Mouse (Mus musculus) heart, embryonic 16.5 days (tissue): ENCODE results near the gene Phb. TPM values are rescaled to one million over a fixed set of nuclear protein-coding genes. Genes with fewer than 3 reads are reported as not detected.

Source experiments
- ATAC-seq: fragments of 200-750 bp; cut with Nextera tagmentation; replicated peaks from 2 replicates; pipeline ENCODE4 v1.8.0; 2017; ENCODE audit warnings: moderate number of reproducible peaks; ENCODE audit not compliant: insufficient read depth, low FRiP score; ENCODE audit errors: extremely low read depth
- H3K27ac ChIP-seq: fragments of 300-500 bp; sonication (generic); 2 replicates; pipeline ENCODE4 v1.5.1; 2014; ENCODE audit warnings: mild to moderate bottlenecking, low read length, control low read depth, moderate library complexity
- H3K27me3 ChIP-seq: fragments of 300-500 bp; sonication (generic); 2 replicates; pipeline ENCODE4 v1.6.1; 2014; ENCODE audit warnings: low read length, mixed read lengths; ENCODE audit not compliant: control insufficient read depth, insufficient read depth
- H3K36me3 ChIP-seq: fragments of 300-500 bp; sonication (generic); 2 replicates; pipeline ENCODE4 v1.6.1; 2014; ENCODE audit not compliant: control insufficient read depth, insufficient read depth
- H3K4me1 ChIP-seq: fragments of 300-500 bp; sonication (generic); 2 replicates; pipeline ENCODE4 v1.6.1; 2014; ENCODE audit warnings: low read length, mixed read lengths; ENCODE audit not compliant: control insufficient read depth, insufficient read depth
- H3K4me2 ChIP-seq: fragments of 300-500 bp; sonication (generic); 2 replicates; pipeline ENCODE4 v1.6.1; 2014; ENCODE audit warnings: low read depth, mild to moderate bottlenecking, control low read depth, low read length
- H3K4me3 ChIP-seq: fragments of 300-500 bp; sonication (generic); 2 replicates; pipeline ENCODE4 v1.5.1; 2014; ENCODE audit warnings: mild to moderate bottlenecking, control low read depth, low read length
- H3K9ac ChIP-seq: fragments of 300-500 bp; sonication (generic); 2 replicates; pipeline ENCODE4 v1.6.1; 2014; ENCODE audit warnings: low read length, control low read depth
- H3K9me3 ChIP-seq: fragments of 300-500 bp; sonication (generic); replicated peaks from 2 replicates; pipeline ENCODE4 v1.6.1; 2016; ENCODE audit warnings: low read length; ENCODE audit not compliant: control insufficient read depth
- WGBS: fragments of 180-500 bp; shearing (Covaris S2); extraction: QIAGEN DNeasy Blood & Tissue Kit; methylation state at CpG from one replicate; pipeline ENCODE4 v1.1.7; 2014; 5-methylcytosine and 5-hydroxymethylcytosine counted together
- polyA plus RNA-seq: library from polyadenylated mRNA; unstranded; fragments of >200 nt; fragmentation: Nextera tagmentation; extraction: Ambion mirVana; gene quantifications from 2 replicates; pipeline ENCODE4 v1.2.1, GENCODE M21; 2015

Gene Phb
- polyA plus RNA-seq, 1 experiment from 2014 or later: 306 TPM

DNA sequence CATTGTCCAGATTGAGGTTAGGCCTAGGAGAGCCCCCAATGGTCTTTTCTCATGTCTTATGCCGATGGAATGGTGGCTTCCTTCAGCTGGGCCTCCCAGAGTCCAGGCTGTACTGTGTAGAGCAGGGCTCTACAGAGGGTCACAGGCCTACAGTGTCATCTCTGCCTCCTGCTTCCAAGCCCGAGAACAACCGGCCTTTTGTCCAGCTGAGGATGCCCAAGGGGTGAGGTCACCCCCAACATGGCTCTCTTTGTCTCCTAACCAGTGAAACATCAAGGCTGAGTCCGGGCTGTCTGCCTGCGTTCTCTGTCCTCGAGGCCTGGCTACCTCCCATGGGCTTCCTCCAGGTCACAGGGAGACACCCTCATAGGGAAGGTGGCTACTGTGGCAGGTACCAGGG, 34.3 kb upstream of the Phb start:
- no peak overlapping the region for H3K9ac ChIP-seq
- no peak overlapping the region for H3K4me2 ChIP-seq
- H3K27me3 ChIP-seq: peaks cover 8% of the 10 kb centered on the region
- no peaks in the 10 kb centered on the region for H3K9me3 ChIP-seq
- H3K4me1 ChIP-seq: no peaks in the 10 kb centered on the region
- ATAC-seq: no peak; the same call in 1 of the 2 replicates
- H3K36me3 ChIP-seq: no peaks in the 10 kb centered on the region
- no peak overlapping the region for H3K27ac ChIP-seq
- WGBS: 69% methylated on average over 6 of the region's 6 CpGs
- no peak overlapping the region for H3K4me3 ChIP-seq

GRCm38 (mm10) chr11:95633512-95634000, 33.2 kb upstream of the Phb start:
- no peak for ATAC-seq
- no peaks in the 10 kb centered on the region for H3K36me3 ChIP-seq
- H3K4me3 ChIP-seq: no peak overlapping the region
- whole genome bisulfite sequencing: 81% methylated on average over 2 of the region's 2 CpGs
- no peaks in the 10 kb centered on the region for H3K4me1 ChIP-seq
- H3K9ac ChIP-seq: no peak overlapping the region
- H3K27me3 ChIP-seq: peaks cover 6% of the 10 kb centered on the region; the same call in 1 of the 2 replicates
- H3K27ac ChIP-seq: no peak overlapping the region
- H3K9me3 ChIP-seq: 0 out of 2 replicates have a peak, but pooled peaks cover 2% of the 10 kb centered on the region
- H3K4me2 ChIP-seq: no peak overlapping the region

DNA sequence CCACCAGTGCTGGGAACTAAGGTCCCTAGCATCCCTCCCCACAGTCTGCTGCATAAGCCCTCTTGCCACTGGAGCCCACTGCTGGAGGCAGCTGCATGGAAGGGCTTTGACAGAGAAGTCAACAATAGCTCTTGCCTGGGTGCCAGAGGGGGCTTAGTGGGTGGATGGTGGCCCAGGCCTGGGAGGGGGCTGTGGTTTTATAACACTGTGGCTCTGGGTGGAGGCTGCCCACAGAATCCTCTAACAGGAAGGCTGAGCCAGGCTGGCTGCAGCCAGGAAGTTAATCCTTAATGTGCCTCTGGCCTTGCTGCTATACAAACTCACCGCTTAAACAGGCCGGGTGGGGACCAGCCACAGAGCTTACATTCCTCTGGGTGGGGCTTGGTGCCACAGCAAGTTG, 31.7 kb upstream of the Phb start:
- Histone ChIP-seq H3K9me3 (0 out of 2 replicates have a peak, but pooled peaks cover 2% of the 10 kb centered on the region), H3K27me3 (no peaks in the 10 kb centered on the region), H3K27ac (no peak overlapping the region), H3K9ac (no peak overlapping the region), H3K4me3 (no peak overlapping the region), H3K36me3 (no peaks in the 10 kb centered on the region), H3K4me2 (no peak overlapping the region), H3K4me1 (no peaks in the 10 kb centered on the region)
- 42% methylated on average over 2 of the region's 2 CpGs for WGBS
- no peak for ATAC-seq

DNA sequence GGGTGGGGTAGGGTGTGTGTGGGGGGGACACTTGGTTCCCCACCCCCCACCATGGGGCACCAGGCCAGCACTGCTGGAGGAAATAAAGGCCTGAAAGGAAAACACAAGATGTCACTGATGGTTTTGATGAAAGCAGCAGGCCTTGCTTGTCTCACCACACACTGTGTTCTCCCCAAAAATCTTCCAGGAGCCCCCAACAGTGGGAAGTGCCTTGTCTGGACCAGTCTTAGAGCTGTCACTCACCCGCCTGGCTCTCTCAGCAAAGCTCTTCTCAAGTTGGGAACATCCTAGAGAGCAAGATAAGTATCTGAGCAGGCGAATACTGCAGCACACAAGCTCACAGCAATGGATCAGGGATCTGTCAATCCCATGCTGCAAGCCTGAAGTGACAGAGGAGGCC, 26.0 kb upstream of the Phb start:
- no peak for ATAC-seq

DNA sequence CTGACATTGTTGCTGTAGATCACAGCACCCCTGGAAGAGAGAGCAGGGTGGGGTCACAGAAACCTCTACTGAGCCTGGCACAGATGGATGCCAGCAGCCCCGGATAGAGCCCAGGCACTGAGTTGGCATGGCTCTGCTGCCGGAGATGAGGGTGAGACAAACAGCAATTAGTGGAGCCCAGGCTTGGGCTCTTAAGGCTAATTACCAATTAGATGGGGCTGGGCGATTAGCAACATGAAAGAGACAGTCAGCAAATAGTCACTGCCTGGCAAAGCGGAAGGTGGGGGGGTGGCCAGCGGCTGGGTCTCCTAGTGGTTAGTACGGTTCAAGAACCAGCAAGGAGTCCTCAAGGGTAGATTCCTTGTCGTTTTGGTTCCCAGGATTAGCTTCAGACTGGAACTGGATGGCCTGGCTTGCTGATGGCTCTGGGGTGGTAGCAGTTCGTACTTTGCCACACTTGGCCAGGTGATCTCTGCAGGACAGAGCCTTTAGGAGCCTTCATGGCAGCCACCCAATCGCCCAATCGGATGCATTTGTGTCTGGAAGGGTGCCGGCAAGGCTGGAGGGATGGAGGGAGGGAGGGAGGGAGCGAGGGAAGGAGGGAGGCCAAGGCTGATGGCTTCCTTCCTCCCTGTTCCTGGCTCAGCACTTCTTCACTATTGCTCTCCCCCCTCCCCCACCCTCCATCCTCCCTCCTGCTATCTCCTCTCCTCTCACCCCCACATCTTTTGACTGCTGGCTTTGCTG, 24.1 kb upstream of the Phb start:
- Histone ChIP-seq H3K36me3 (no peaks in the 10 kb centered on the region), H3K4me1 (peaks cover 13% of the 10 kb centered on the region), H3K27ac (no peak overlapping the region), H3K4me3 (no peak overlapping the region), H3K9me3 (0 out of 2 replicates have a peak, but pooled peaks cover 2% of the 10 kb centered on the region), H3K4me2 (no peak overlapping the region), H3K27me3 (peaks cover 51% of the 10 kb centered on the region), H3K9ac (no peak overlapping the region)
- 37% methylated on average over 12 of the region's 12 CpGs for WGBS
- ATAC-seq: peak; percentile 49; the same call in 1 of the 2 replicates

More for the DNA sequence above, 26.0 kb upstream of the Phb start:
- Histone ChIP-seq H3K27ac (no peak overlapping the region), H3K27me3 (peaks cover 38% of the 10 kb centered on the region), H3K9me3 (0 out of 2 replicates have a peak, but pooled peaks cover 2% of the 10 kb centered on the region), H3K4me1 (peaks cover 12% of the 10 kb centered on the region), H3K4me2 (no peak overlapping the region), H3K4me3 (no peak overlapping the region), H3K36me3 (no peaks in the 10 kb centered on the region), H3K9ac (no peak overlapping the region)
- 52% methylated on average over 2 of the region's 2 CpGs for WGBS

DNA sequence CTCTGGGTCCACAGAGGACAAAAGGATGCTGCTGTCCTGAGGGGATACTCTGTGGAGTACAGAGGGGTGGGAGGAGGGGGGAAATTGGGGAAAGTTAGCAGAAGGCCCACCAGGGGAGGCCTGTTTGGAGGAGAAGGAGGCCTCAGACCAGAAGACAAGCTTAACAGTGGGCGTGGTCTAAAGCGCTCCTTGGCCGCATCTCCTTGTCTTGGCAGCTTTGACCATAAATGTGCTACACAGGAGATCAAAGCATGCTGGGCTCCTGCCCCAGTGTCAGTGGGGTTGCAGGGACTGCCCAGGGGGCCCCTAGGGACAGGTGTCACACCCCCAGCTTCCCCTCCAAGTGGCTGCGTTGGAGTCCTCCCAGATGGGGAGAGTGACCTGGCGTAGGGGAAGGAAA, 22.9 kb upstream of the Phb start:
- Histone ChIP-seq H3K4me1 (peaks cover 13% of the 10 kb centered on the region), H3K4me3 (no peak overlapping the region), H3K27ac (no peak overlapping the region), H3K27me3 (peaks cover 51% of the 10 kb centered on the region), H3K36me3 (no peaks in the 10 kb centered on the region), H3K9ac (no peak overlapping the region), H3K4me2 (no peak overlapping the region), H3K9me3 (no peaks in the 10 kb centered on the region)
- 35% methylated on average over 5 of the region's 5 CpGs for WGBS
- ATAC-seq: no peak; the same call in 1 of the 2 replicates

GRCm38 (mm10) chr11:95644381-95644780, 22.4 kb upstream of the Phb start:
- Histone ChIP-seq H3K36me3 (no peaks in the 10 kb centered on the region), H3K9ac (no peak overlapping the region), H3K9me3 (no peaks in the 10 kb centered on the region), H3K4me2 (no peak overlapping the region), H3K4me3 (no peak overlapping the region), H3K27ac (no peak overlapping the region), H3K27me3 (peaks cover 51% of the 10 kb centered on the region), H3K4me1 (peaks cover 13% of the 10 kb centered on the region)
- 66% methylated on average over 7 of the region's 7 CpGs for WGBS
- no peak for ATAC-seq

- H3K9ac ChIP-seq: no peak overlapping the region
- peak overlapping the region; percentile 27; the same call in 1 of the 2 replicates for H3K4me2 ChIP-seq
- no peaks in the 10 kb centered on the region for H3K36me3 ChIP-seq
- H3K4me1 ChIP-seq: peaks cover 13% of the 10 kb centered on the region
- WGBS: 7% methylated on average over 36 of the region's 36 CpGs
- no peak overlapping the region for H3K27ac ChIP-seq
- peaks cover 57% of the 10 kb centered on the region for H3K27me3 ChIP-seq
- H3K4me3 ChIP-seq: peak overlapping the region; percentile 11
- ATAC-seq: no peak
- H3K9me3 ChIP-seq: no peaks in the 10 kb centered on the region
Measured at GRCm38 (mm10) chr11:95645397-95646153, 21.2 kb upstream of the Phb start.

DNA sequence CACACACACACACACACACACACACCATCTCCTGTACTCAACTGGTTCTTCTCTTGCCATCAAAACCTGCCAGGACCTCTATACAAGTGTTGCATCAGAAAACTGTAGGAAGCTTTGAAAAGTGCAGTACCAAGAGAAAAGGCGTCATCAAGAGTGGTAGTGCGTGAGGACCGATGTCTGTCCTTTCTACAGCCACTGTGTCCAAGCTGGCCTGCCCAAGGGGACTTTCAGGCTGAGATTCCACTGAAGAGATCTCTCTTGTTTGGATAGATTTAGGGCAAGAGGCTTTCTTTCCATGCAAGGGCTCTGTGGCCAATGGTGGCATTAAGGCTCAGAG, 20.6 kb upstream of the Phb start:
- Histone ChIP-seq H3K36me3 (no peaks in the 10 kb centered on the region), H3K9me3 (no peaks in the 10 kb centered on the region), H3K4me3 (no peak overlapping the region), H3K4me2 (no peak overlapping the region), H3K27me3 (peaks cover 58% of the 10 kb centered on the region), H3K4me1 (peaks cover 13% of the 10 kb centered on the region), H3K27ac (no peak overlapping the region), H3K9ac (no peak overlapping the region)
- no peak for ATAC-seq
- 78% methylated on average over 3 of the region's 3 CpGs for WGBS
